Mouse (Mus musculus): Measurements from ENCODE around the gene Dcaf8.

The Dcaf8 gene

DNA sequence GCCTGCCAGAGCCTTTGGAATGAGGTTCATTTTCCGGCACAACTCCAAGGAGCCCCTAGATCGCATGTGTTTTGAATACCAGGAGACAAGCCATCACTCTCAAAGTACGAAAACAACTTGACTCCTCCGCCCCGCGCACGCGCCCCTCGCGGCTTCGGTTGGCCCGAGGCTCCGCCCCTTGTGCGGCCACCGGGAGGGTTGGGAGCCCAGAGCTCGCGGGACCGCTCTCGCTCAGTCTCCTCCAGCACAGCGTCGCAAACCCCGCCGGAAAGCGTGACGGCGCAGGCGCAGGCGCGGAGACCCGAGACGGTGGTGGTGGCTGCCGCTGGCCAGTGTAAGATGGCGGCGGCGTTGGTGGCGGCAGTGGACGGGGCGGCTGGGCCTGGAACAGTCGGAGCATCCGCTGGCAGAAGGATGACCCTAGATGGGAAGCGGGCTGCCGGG is at the start of gene Dcaf8:
TSS of gene Dcaf8 (plus strand) at position 250 of the 444 bp plus-strand sequence.
- DNase-seq (ENCODE audit: low spot score): peak; percentile 97

DNA sequence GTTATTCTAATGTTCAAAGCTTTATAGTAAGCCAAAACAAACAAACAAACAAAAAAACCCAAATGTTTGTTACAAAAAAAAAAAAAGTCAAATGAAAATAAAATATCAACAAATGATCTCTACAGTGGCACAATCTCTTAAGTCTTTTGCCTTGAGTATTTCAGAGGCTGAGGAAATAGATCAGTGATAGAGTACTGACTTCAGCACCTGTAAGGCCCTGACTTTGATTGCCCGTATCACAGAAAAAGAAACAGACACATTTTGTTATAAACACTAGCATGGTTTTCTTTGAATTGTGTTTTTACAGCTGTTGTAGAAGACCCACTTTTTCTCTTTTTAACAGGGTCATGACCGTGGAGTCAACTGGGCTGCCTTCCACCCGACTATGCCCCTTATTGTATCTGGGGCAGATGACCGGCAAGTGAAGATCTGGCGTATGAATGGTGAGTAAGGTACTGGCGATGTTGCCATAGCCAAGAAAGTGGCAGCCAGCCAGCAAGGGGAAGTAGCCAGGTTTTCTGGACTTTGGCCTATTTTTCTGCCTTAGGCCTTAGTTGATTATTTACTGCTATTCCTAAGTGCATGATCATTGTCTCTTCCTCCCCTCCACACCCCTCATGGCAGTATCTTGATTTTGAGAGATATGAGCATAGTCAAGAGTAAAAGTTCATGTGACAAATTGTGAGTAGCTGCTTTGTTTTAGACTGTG is 48.4 kb upstream of the Dcaf8 start:
- no peak for DNase-seq (ENCODE audit: low spot score)

DNA sequence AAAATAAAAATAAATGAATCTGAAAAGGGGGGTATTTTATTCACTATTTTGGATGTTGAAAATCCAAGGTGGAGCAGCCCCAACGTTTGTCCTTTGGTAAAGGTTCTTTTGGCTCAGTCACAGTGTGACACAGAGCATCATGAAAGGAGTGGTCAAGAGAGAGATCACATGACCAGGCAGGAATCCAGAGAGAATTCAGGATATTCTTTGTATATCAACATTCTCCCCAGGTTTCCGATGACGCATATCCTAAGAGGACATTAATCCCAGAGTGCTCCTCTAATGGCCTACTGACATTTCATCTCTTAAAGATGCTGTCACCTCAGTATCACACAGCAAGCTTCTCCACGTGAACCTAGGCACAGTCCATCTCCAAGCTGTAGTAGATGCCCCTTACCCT is 44.3 kb upstream of the Dcaf8 start:
- DNase-seq (ENCODE audit: low spot score): no peak

DNA sequence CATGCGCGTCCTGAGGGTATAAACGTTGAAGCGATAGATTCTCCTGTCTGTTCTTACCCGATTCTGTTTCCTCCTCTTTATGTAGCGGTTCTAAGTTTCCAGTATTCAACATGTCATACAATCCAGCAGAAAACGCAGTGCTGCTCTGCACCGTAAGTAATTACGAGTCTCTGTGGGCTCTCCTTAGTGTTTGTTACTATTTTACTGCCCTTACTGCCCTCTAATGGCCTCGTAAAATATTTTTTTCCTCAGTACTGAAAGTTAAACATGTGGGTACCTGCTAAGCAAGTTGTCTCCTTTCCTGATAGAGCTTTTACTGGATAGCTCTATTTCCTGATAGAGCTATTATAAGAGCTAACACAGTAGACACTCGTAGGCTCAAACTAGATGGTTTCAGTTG is 42.8 kb upstream of the Dcaf8 start:
- DNase-seq (ENCODE audit: low spot score): no peak

DNA sequence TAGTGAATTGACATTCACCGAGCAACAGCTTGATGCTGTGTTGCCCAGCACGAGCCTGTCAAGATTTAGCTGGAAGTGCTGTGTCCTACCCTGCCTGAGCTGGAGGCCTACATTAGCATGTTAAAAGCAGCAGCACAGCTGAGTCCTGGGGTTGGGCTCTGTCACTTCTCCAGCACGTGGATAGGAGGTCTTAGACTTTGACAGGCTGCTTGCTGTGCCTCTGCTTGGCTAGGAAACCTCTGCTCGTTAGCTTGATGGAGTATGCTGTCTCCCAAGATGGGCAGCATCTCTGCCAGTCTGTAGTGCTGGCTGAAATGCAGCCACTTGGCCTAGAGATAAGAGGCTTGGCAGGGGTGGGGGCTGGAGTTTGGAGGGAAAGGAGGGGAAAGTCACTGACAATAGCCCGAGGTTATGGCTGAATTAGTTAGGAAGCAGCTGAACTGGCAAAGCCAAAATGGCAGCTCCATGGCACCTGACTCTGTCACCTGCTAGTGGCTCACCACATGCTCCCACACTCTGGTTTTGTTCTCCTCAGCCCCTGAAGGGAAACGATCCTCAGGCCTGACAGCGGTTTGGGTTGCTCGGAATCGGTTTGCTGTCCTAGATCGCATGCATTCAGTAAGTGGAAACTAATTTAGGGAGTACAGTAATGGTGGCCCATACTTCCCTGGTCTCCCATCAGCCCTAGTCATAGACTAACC is 40.0 kb upstream of the Dcaf8 start:
- no peak for DNase-seq (ENCODE audit: low spot score)

DNA sequence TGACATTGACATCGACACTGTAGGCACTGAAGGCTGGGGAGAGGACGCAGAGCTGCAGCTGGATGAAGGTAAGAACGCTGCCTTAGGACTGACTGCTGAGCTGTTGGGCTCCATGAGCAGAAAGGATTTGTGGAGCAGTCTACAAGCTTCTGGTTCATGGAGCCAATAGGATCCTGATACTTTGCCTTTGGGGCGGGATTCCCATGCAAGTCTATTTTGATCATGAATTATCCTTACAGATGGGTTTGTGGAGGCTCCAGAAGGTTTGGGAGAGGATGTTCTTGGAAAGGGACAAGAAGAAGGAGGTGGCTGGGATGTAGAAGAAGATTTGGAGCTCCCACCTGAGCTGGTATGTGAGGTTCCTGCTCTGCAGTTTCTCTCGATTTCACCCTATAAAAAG is 30.9 kb upstream of the Dcaf8 start:
- DNase-seq (ENCODE audit: low spot score): no peak

DNA sequence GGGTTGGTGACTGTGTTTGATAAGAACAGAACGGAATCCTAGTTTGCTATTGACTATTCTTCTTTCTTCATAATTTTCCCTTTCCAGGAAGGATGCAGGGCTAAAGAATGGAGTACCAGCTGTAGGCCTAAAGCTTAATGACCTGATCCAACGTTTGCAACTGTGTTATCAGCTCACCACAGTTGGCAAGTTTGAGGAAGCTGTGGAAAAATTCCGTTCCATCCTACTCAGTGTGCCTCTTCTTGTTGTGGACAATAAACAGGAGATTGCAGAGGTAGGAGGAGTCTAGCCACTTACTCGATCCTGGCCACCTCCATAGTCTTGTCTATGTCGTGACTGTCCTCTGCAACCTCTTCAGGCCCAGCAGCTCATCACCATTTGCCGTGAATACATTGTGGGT is 28.8 kb upstream of the Dcaf8 start:
- DNase-seq (ENCODE audit: low spot score): no peak

DNA sequence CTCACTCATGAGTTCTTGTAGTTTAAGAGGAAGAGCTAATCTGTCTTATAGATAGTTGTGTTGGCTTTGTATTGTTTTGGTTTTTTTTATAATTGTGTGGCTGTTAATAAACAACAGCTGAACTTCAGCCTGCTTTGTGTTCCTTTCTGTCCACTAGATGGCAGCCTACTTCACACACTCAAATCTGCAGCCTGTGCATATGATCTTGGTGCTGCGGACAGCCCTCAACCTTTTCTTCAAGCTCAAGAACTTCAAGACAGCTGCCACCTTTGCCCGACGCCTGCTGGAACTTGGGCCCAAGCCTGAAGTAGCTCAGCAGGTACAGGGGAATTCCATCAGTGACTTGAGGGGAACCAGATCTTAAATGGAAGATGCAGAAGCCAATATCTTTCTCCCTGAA is 28.2 kb upstream of the Dcaf8 start:
- DNase-seq (ENCODE audit: low spot score): no peak

DNA sequence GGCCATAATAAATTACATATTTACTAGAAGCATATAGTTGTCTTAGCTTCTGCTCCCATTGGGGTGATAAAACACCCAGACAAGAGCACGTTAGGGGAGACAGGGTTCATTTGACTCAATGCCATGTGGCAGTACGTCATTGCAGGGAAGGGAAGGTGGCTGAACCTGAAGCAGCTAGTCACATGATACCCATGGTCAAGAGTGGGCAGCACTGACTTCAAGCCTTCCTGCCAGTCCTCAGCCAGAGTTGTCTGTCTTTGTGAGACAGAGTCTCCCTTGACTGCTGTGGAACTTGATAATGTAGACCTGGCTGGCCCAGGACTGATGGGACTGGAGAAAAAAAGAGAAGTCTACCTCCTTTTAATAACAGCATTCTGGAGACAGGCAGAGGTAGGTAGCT is 25.2 kb upstream of the Dcaf8 start:
- DNase-seq (ENCODE audit: low spot score): no peak

DNA sequence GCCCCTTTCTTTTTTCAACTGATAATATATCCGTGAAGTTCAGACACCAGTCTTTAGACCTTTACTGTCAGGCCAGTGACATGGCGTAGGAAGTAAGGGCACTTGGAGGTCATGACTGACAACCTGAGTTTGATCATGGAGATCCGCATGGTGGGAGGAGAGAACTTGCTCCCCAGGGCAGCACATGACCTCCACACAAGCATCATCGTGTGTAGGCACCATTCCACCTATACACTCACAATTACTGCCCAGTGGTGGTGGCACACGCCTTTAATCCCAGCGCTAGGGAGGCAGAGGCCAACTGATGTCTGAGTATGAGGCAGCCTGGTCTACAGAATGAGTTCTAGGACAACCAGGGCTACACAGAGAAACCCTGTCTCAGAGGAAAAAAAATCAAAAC is 23.3 kb upstream of the Dcaf8 start:
- no peak for DNase-seq (ENCODE audit: low spot score)

DNA sequence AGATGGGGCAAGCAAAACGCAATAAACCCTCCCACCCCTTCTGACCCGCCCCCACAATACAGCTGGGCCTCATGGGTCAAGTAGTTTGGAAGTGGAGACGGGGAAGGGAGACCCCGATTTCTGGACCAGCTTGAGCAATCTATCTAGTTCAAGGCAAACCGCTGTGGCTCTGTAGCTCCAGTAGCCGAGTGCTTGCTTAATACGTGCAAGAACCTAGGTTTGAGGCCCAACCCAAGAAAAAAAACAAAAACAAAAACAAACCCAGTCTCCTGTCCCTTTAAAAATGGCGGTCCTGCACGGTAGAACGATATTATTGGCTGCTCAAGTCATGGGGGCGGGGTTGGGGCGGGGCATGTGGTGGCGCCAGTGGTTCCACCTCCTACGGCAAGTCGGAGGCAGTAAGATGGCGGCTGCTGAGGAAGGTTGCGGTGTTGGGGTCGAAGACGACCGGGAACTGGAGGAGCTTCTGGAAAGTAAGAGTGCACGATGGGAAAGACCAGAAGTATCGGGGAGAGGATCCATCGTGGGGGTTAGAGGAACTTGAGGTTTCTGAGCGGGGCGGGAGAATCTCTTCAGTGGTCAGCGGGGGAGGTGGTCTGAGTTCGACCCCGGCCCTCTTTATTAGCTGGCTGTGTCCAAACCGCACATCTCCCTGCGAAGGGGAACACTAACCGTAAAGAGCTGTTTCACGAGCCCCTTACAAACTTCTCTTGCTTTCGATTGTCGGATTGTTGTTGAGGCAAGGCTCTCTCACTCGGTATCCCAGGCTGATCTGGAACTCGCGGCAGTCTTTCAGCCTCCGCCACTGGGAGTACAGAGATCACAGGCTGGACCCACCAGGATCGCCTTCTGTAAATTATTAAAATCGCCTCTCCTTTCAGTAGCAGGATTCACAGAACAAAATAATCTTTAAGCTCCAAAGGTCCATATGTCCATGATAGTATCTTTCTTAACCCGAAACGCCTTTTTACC is 21.2 kb upstream of the Dcaf8 start, which contains the start of gene Pex19:
TSS of gene Pex19 (plus strand) at position 380 of the 972 bp plus-strand sequence.
- DNase-seq (ENCODE audit: low spot score): peak; percentile 62

DNA sequence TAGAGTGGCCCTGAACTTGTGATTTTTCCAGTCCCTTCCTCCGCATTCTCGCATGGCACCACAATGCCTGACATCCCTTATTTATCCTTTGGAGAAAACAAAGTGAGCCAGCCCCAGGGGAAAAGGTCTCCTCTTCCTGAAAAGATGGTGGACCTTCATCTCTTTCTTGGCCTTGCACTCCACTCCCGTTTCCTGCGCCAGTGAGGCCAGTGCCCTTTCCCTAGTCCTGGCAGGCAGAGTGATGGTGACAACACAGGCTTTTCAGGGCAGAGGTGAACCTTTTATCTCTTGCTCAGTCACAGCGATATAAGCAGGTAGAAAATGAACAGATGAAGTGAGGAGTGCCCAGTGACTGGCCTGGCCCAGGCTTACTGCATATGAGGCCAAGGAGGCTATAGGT is 20.4 kb upstream of the Dcaf8 start:
- peak; percentile 5 for DNase-seq (ENCODE audit: low spot score)

DNA sequence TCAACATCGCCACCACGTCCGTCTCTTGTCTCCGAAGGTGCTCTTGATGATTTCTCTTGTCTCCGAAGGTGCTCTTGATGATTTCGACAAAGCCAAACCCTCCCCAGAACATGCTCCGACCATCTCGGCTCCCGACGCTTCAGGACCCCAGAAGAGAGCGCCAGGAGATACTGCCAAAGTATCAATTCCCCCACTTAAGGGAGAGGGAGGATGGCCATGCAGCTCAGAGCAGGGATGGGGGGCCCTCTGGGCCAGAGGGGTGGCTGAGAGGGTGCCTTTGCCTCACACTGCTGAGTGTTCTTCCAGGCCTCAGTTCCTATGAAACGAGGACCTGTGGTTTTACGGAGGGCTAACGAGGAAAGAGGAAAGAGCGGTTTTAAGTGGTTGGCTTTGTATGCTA is 19.3 kb upstream of the Dcaf8 start:
- no peak for DNase-seq (ENCODE audit: low spot score)

DNA sequence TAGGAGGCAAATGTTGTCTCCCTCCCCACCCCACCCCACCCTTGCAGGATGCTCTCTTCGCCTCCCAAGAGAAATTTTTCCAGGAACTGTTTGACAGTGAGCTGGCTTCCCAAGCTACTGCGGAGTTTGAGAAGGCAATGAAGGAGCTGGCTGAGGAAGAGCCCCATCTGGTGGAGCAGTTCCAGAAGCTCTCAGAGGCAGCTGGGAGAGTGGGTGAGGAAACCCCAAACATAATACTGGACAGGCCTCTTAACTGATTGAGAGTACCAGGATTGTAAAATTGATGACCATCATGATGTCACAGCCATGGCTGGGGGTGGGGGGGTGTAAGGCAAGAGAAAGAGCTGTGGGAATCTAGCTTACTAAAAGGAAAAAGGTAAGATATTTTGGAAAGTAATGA is 18.8 kb upstream of the Dcaf8 start:
- DNase-seq (ENCODE audit: low spot score): no peak

DNA sequence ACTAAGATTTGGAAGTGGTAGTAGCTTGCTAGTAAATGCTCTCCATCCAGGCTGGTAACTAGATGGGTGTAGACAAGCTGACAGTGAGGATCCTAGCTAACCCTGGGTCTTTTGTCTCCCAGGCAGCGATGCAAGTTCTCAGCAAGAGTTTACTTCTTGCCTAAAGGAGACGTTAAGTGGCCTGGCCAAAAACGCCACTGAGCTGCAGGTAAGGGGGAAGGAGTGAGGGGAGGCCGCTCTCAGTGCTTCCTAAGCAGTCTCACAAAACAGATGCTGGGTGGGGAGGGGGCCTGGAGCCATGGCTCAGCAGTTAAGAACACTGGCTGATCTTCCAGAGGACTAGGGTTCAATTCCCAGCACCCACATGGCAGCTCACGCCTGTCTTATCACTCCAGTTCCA is 18.1 kb upstream of the Dcaf8 start:
- DNase-seq (ENCODE audit: low spot score): no peak

DNA sequence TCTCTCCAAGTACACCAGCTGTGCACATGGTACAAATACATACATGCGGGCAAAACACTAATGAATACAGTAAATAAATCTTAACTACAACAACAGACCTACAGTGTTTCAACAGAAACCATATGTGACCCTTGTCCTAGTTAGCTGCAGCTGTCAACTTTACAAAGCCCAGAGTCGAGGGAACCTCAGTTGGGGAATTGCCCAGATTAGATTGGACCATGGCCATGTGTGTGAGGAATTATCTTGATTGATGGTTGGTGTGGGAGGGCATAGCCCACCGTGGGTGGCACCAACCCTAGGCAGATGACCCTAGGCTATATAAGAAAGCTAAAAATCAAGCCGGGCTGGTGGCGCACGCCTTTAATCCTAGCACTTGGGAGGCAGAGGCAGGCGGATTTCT is 15.6 kb upstream of the Dcaf8 start:
- no peak for DNase-seq (ENCODE audit: low spot score)

DNA sequence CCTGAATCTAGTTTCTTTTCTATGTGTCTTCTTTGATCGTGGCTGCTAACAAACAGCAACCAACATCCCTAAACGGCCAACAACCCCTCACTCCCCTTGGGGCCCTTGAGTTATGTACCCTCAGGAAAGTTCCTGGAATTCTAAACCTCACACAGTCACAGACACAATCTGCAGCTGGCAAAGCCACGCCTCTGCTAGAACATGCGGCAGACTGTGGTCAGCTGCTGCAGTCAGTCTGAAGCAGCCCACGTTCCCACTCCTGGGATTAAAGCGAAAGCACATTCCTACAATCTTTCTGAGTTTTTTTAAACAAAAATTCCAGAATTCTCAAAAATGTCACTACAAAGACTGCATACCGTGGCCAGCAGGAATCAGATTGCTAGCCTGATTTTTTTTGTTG is 14.3 kb upstream of the Dcaf8 start:
- DNase-seq (ENCODE audit: low spot score): no peak

DNA sequence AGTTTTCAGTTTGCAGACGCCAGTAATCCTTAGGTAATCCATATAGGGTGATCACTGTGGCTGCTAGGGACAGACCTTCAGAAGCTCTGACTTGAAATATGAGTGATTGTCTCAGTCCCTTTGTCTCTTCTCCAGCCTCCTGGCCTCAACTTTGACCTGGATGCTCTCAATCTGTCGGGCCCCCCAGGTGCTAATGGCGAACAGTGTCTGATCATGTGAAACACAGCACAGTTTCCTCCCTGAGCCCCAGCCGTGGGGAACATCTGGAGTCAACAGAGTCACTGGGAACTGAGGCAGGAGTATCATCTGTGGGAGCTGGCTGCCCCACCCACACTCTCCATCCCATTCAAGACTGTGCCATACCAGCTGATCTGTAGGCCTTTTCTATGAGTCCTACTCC is 13.8 kb upstream of the Dcaf8 start:
- no peak for DNase-seq (ENCODE audit: low spot score)

DNA sequence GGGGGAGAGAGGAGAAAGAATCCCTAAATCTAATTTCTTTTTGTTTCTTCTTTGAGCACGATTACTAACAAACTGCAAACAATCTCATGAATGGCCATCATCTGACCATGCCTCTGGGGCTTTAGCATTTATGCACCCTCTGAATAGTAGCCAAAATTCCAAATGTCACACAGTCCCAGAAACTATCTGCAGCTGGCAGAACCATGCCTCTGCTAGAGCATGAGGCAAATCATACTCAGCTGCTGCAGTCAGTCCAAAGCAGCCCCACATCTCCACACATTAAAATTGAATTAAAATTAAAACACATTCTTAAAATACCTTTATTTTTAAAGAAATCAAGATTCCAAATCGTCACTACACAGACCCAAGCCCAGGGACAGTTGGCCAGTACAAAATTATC is 7.7 kb upstream of the Dcaf8 start:
- no peak for DNase-seq (ENCODE audit: low spot score)

DNA sequence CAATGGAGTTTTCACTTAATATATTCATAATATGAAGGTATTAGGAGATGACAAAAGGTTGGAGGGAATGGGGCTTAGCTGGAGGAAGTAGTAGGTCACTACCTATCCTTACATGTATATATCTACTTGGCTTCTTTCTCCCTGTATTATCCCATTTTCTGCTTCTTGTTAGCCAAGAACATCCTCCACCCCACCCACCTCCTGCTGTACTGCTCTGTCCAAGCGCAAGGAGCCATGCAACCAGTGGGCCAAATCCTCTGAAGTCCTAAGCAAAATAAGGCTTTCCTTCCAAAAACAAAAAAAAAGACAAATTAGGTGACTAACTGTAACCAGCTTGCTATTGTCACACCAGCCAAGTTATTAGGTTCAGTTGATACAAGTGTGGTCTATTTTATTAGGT is 7.1 kb upstream of the Dcaf8 start:
- DNase-seq (ENCODE audit: low spot score): no peak

DNA sequence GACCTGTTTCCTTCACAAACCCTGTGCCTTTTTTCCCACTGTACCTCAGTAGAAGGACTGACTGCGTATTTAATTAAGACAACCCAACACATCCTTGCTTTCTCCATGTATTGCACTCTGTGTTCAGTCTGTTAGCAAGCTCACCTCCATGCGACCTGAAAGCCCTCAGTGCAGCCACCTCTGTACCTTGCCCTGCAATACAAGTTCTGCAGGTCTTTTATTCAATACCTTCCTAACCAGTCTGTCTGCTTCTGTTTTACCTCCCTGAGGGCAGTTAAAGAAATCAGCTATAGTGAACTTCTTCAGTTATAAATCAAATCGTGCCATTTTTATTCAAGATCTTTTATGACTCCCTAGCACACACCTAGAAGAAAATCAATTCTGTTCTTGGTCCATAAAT is 6.4 kb upstream of the Dcaf8 start:
- no peak for DNase-seq (ENCODE audit: low spot score)

DNA sequence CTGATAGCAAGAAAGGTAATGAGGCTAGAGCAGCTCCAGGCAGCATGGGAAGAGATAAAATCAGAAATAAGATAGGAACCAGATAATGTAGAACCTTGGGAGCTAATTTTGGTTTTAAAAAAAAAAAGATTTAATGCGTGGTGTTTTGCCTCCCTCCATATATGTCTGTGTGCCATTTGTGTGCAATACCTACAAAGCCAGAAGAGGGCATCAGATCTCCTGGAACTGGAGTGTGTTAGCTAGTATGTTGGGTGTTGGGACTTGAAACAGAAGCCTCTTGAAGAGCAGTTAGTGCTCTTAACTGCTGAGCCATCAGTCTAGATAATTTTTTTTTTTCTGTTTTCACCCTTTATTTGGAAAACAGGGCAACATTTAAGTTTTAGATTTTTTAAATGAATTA is 4.3 kb upstream of the Dcaf8 start:
- DNase-seq (ENCODE audit: low spot score): no peak

Data from ovary, adult 18-20 months (tissue).